Mouse (Mus musculus) fat pad, adult 2 months (tissue): ENCODE measurements around the gene Ccdc88c.

Source experiments
- DNase-seq: peaks from one replicate; pipeline ENCODE4 v3.0.0-alpha.2; 2011; ENCODE audit warnings: low read depth, low spot score; ENCODE audit errors: extremely low read depth

The Ccdc88c gene

GRCm38 (mm10) chr12:101028954-101029731 is at the start of gene Ccdc88c:
TSS of gene Ccdc88c (minus strand) at chr12:101029056.
- DNase-seq: no peak

- no peak for DNase-seq
Observed at GRCm38 (mm10) chr12:101077955-101078354, 49.1 kb upstream of the Ccdc88c start.

GRCm38 (mm10) chr12:101075433-101075832 is 46.6 kb upstream of the Ccdc88c start:
- no peak for DNase-seq

GRCm38 (mm10) chr12:101074821-101075429 is 46.1 kb upstream of the Ccdc88c start:
- DNase-seq: no peak

GRCm38 (mm10) chr12:101069813-101070212 is 41.0 kb upstream of the Ccdc88c start:
- DNase-seq: no peak

GRCm38 (mm10) chr12:101066329-101066728 is 37.5 kb upstream of the Ccdc88c start:
- no peak for DNase-seq

GRCm38 (mm10) chr12:101039956-101040355 is 11.1 kb upstream of the Ccdc88c start:
- DNase-seq: no peak

GRCm38 (mm10) chr12:101028247-101028953 is 456 bp downstream of the Ccdc88c start:
- no peak for DNase-seq

- no peak for DNase-seq
Observed at GRCm38 (mm10) chr12:101027451-101028246, 1.2 kb downstream of the Ccdc88c start.

GRCm38 (mm10) chr12:101026946-101027345 is 1.9 kb downstream of the Ccdc88c start:
- DNase-seq: no peak

GRCm38 (mm10) chr12:101026518-101026917 is 2.3 kb downstream of the Ccdc88c start:
- DNase-seq: no peak

- no peak for DNase-seq
Observed at GRCm38 (mm10) chr12:101026025-101026424, 2.8 kb downstream of the Ccdc88c start.

GRCm38 (mm10) chr12:101025379-101025778 is 3.5 kb downstream of the Ccdc88c start:
- DNase-seq: no peak

GRCm38 (mm10) chr12:101024824-101025223 is 4.0 kb downstream of the Ccdc88c start:
- no peak for DNase-seq

GRCm38 (mm10) chr12:101023143-101023542 is 5.7 kb downstream of the Ccdc88c start:
- no peak for DNase-seq

GRCm38 (mm10) chr12:101022353-101022752 is 6.5 kb downstream of the Ccdc88c start:
- no peak for DNase-seq

GRCm38 (mm10) chr12:101021484-101022226 is 7.2 kb downstream of the Ccdc88c start:
- DNase-seq: no peak

- no peak for DNase-seq
Observed at GRCm38 (mm10) chr12:101020210-101021015, 8.4 kb downstream of the Ccdc88c start.

GRCm38 (mm10) chr12:101019443-101019842 is 9.4 kb downstream of the Ccdc88c start:
- DNase-seq: no peak
